Mouse (Mus musculus) megakaryocyte, embryonic 14.5 days (primary cell): ENCODE data around the gene Snx8. TPM values are rescaled to one million over a fixed set of nuclear protein-coding genes. Genes with fewer than 3 reads are reported as not detected.

Source experiments
- H3K27me3 ChIP-seq: replicated peaks from 2 replicates; pipeline ENCODE3; 2012; ENCODE audit warnings: inconsistent platforms
- H3K36me3 ChIP-seq: replicated peaks from 2 replicates; pipeline ENCODE3; 2012; ENCODE audit warnings: low read length, inconsistent platforms, mixed read lengths
- H3K4me1 ChIP-seq: 2 replicates; pipeline ENCODE4 v1.6.1; 2012; ENCODE audit warnings: inconsistent platforms
- H3K4me3 ChIP-seq: replicated peaks from 2 replicates; pipeline ENCODE3; 2012; ENCODE audit warnings: moderate library complexity, mild to moderate bottlenecking, inconsistent platforms
- H3K9me3 ChIP-seq: 2 replicates; pipeline ENCODE4 v1.6.1; 2012; ENCODE audit warnings: inconsistent platforms
- FLI1 ChIP-seq: IDR thresholded peaks from 2 replicates; pipeline ENCODE4 v1.6.1; 2012; ENCODE audit warnings: low read length, inconsistent platforms, mixed read lengths
- GATA1 ChIP-seq: IDR thresholded peaks from 3 replicates; pipeline ENCODE4 v1.6.1; 2012; ENCODE audit warnings: mixed read lengths, low read length, inconsistent platforms, borderline replicate concordance
- polyA plus RNA-seq: library from polyadenylated mRNA; stranded (reverse); fragments of >175 nt; gene quantifications from 2 replicates; pipeline ENCODE4 v1.2.3, GENCODE M21; 2012; ENCODE audit warnings: low replicate concordance; ENCODE audit not compliant: insufficient read depth

Gene Snx8
- polyA plus RNA-seq, 1 experiment = 17.8 TPM

DNA sequence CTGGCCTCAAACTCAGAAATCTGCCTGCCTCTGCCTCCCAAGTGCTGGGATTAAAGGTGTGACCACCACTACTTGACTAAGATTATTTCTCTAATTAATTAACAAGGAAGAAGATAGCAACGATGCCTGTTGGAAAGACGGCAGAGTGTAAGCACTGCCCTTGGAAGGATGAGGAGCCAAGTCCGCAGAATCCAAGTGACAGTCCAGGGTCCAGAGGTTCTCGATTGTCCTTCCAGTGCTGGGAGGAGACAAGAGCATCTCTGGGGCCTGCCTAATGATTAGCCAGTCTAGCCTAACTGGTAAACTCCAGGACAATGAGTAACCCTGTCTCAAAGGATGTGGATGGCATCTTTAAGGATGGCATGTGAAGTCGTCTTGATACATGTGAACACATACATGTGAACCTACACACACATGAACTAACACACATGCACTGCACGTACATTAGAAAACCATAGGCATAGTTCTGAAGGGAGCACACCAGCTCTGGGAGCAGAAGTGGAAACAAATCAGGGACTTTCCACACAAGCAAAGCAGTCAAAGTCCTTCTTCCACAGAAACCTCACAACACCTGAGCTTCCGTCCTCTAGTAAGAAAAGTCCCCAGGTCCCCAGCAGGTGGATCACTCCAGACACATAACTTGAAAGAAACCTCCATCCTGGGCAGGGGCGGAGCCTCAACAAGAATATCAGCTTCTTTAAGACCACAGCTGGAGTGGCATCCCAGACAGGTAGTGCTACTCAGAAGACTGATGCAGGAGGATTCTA lies 38.1 kb downstream of the Snx8 start:
- Histone ChIP-seq H3K36me3 (peaks cover 69% of the 10 kb centered on the region), H3K4me1 (peaks cover 25% of the 10 kb centered on the region), H3K9me3 (peaks cover 7% of the 10 kb centered on the region), H3K4me3 (no peak overlapping the region), H3K27me3 (peaks cover 8% of the 10 kb centered on the region)
- TF ChIP-seq GATA1 (no peak), FLI1 (no peak)

- Histone ChIP-seq H3K4me3 (peak overlapping the region; percentile 57), H3K27me3 (peaks cover 8% of the 10 kb centered on the region), H3K4me1 (peaks cover 25% of the 10 kb centered on the region), H3K9me3 (peaks cover 7% of the 10 kb centered on the region), H3K36me3 (peaks cover 68% of the 10 kb centered on the region)
- no peak for TF ChIP-seq GATA1
- no peak for TF ChIP-seq FLI1
Observed at GRCm38 (mm10) chr5:140349882-140350281, 39.2 kb downstream of the Snx8 start.

GRCm38 (mm10) chr5:140346050-140346449 lies 43.0 kb downstream of the Snx8 start:
- peaks cover 3% of the 10 kb centered on the region for H3K27me3 ChIP-seq
- no peak for TF ChIP-seq GATA1
- no peak for TF ChIP-seq FLI1
- H3K9me3 ChIP-seq = no peaks in the 10 kb centered on the region
- peaks cover 54% of the 10 kb centered on the region for H3K36me3 ChIP-seq
- no peak overlapping the region for H3K4me3 ChIP-seq
- H3K4me1 ChIP-seq = peaks cover 25% of the 10 kb centered on the region

GRCm38 (mm10) chr5:140345244-140345643 lies 43.8 kb downstream of the Snx8 start:
- peaks cover 59% of the 10 kb centered on the region for H3K36me3 ChIP-seq
- peaks cover 24% of the 10 kb centered on the region for H3K4me1 ChIP-seq
- H3K27me3 ChIP-seq = peaks cover 3% of the 10 kb centered on the region
- no peak for TF ChIP-seq FLI1
- no peak for TF ChIP-seq GATA1
- H3K4me3 ChIP-seq = no peak overlapping the region
- H3K9me3 ChIP-seq = no peaks in the 10 kb centered on the region

DNA sequence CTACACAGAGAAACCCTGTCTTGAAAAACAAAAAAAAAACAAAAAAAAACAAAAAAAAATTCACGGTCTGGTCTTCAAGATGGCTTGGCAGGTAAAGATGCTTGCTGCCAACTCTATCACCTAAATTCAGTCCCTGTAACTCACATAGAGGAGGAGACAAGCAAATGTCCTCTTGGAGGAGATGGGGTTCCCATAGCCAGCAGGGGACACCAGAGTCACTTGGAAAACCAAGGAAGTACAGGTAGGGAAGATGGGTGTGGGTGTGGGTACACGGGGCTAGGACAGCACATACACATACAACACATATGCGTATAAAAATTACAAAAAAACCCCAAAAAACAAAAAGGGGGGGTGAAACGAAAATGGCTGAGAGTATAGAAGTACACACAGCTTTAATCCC lies 46.2 kb downstream of the Snx8 start:
- Histone ChIP-seq H3K36me3 (peaks cover 77% of the 10 kb centered on the region), H3K4me3 (no peak overlapping the region), H3K4me1 (peaks cover under 1% of the 10 kb centered on the region; the same call in 1 of the 2 replicates), H3K27me3 (no peaks in the 10 kb centered on the region), H3K9me3 (peaks cover 4% of the 10 kb centered on the region)
- no peak for TF ChIP-seq GATA1
- TF ChIP-seq FLI1 = no peak

DNA sequence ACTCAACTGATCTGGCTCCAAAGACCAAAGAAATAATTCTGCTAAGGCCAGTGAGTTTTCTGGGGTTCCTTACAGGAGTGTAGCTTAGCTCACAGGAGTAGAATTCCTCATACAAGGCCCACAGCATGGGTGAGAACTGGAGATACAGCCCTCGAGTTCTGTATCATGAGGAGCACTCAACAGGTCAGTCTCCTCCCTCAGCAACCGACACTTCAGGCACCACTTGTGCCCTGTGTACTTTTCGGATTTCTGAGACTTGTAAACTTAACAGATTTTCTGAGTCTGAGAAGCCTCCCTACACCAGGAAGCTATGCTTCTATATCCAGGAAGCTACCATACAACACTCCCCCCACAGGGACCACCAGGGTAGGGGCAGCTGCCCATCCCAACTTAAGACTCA lies 49.2 kb downstream of the Snx8 start:
- H3K36me3 ChIP-seq = peaks cover 79% of the 10 kb centered on the region
- no peaks in the 10 kb centered on the region for H3K4me1 ChIP-seq
- H3K4me3 ChIP-seq = no peak overlapping the region
- TF ChIP-seq GATA1 (no peak), FLI1 (no peak)
- H3K9me3 ChIP-seq = peaks cover 4% of the 10 kb centered on the region
- no peaks in the 10 kb centered on the region for H3K27me3 ChIP-seq

GRCm38 (mm10) chr5:140338779-140339178 lies 50.3 kb downstream of the Snx8 start:
- TF ChIP-seq FLI1 (no peak), GATA1 (no peak)
- Histone ChIP-seq H3K9me3 (peaks cover 4% of the 10 kb centered on the region), H3K4me3 (no peak overlapping the region), H3K36me3 (peaks cover 73% of the 10 kb centered on the region), H3K4me1 (peaks cover 1% of the 10 kb centered on the region; the same call in 1 of the 2 replicates), H3K27me3 (no peaks in the 10 kb centered on the region)

GRCm38 (mm10) chr5:140336680-140337079 lies 52.4 kb downstream of the Snx8 start:
- Histone ChIP-seq H3K4me1 (peaks cover 17% of the 10 kb centered on the region), H3K4me3 (no peak overlapping the region), H3K9me3 (peaks cover 4% of the 10 kb centered on the region), H3K36me3 (peaks cover 66% of the 10 kb centered on the region), H3K27me3 (no peaks in the 10 kb centered on the region)
- no peak for TF ChIP-seq GATA1
- no peak for TF ChIP-seq FLI1

DNA sequence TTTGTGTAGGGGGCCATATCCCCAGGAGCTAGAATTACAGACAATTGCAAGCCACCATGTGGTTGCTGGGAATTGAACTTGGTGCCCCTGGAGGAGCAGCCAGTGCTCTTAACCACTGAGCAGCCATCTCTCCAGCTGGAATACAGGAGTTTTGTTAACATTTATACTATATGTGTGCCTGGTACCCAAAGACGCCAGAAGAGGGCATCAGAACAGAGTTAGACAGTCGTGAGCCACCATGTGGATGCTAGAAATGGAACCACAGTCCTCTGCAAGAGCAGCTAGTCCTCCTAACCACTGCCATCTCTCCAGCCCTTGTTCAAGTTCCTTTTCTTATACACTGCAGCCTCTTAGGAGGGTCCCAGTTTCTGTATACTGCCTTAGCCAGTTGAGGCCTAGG lies 55.4 kb downstream of the Snx8 start:
- Histone ChIP-seq H3K4me3 (no peak overlapping the region), H3K9me3 (peaks cover 2% of the 10 kb centered on the region), H3K36me3 (peaks cover 58% of the 10 kb centered on the region), H3K4me1 (peaks cover 28% of the 10 kb centered on the region), H3K27me3 (no peaks in the 10 kb centered on the region)
- TF ChIP-seq GATA1 (no peak), FLI1 (no peak)

DNA sequence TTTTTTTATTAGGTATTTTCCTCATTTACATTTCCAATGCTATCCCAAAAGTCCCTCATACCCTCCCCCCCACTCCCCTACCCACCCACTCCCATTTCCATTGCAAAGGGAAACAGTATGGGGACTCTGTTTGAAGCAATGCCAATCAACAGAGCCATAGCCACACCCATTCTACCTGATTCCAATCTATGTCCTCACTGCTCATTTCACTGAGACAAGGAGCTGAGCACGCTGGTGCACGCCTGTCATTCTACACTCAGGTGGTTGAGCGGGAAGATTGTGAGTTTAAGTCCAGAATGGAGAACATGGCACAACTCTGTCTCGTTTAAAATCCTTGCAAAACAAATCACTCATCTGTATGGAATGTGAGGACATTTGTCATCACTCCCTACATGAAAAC lies 56.5 kb downstream of the Snx8 start:
- H3K9me3 ChIP-seq = no peaks in the 10 kb centered on the region
- no peaks in the 10 kb centered on the region for H3K27me3 ChIP-seq
- peaks cover 28% of the 10 kb centered on the region for H3K4me1 ChIP-seq
- no peak for TF ChIP-seq FLI1
- TF ChIP-seq GATA1 = no peak
- no peak overlapping the region for H3K4me3 ChIP-seq
- peaks cover 58% of the 10 kb centered on the region for H3K36me3 ChIP-seq
